Mouse (Mus musculus) myocyte (in vitro differentiated cells): ENCODE measurements around the gene Banp.
A peak's percentile ranks its signal among the peaks of the same experiment; 100 is the strongest.

ENCODE experiments used
- CEBPB ChIP-seq: IDR thresholded peaks from 2 replicates; pipeline ENCODE4 v1.6.1; 2011; ENCODE audit warnings: mild to moderate bottlenecking, moderate library complexity; ENCODE audit not compliant: poor library complexity, insufficient read depth, severe bottlenecking
- MAX ChIP-seq: IDR thresholded peaks from one replicate; pipeline ENCODE4 v1.6.1; 2011; ENCODE audit warnings: low read depth, mild to moderate bottlenecking, control low read depth
- MYOD1 ChIP-seq, 3 experiments: IDR thresholded peaks; one replicate each; pipeline ENCODE4 v1.6.1; 2011; ENCODE audit warnings: control low read depth in 2 of 3, low read depth in 2 of 3, mild to moderate bottlenecking in 2 of 3, moderate library complexity in 1 of 3; ENCODE audit not compliant: insufficient read length in 2 of 3, control insufficient read depth in 1 of 3
- POLR2A ChIP-seq: IDR thresholded peaks from one replicate; pipeline ENCODE4 v1.6.1; 2011; ENCODE audit warnings: low read depth, mild to moderate bottlenecking, control low read depth, moderate library complexity; ENCODE audit not compliant: insufficient read length
- POLR2AphosphoS2 ChIP-seq: IDR thresholded peaks from one replicate; pipeline ENCODE4 v1.6.1; 2011; ENCODE audit warnings: low read depth, control low read depth; ENCODE audit not compliant: insufficient read length
- REST ChIP-seq: IDR thresholded peaks from one replicate; pipeline ENCODE4 v1.6.1; 2011; ENCODE audit warnings: mild to moderate bottlenecking, control low read depth, moderate library complexity; ENCODE audit not compliant: insufficient read depth, insufficient read length
- TCF12 ChIP-seq: IDR thresholded peaks from one replicate; pipeline ENCODE4 v1.6.1; 2011; ENCODE audit warnings: mild to moderate bottlenecking, control low read depth; ENCODE audit not compliant: poor library complexity, insufficient read depth, severe bottlenecking
- TCF3 ChIP-seq: IDR thresholded peaks from one replicate; pipeline ENCODE4 v1.6.1; 2011; ENCODE audit warnings: low read depth, control low read depth; ENCODE audit not compliant: insufficient read length
- USF1 ChIP-seq: IDR thresholded peaks from one replicate; pipeline ENCODE4 v1.6.1; 2011; ENCODE audit warnings: low read depth, mild to moderate bottlenecking, control low read depth, moderate library complexity

DNA sequence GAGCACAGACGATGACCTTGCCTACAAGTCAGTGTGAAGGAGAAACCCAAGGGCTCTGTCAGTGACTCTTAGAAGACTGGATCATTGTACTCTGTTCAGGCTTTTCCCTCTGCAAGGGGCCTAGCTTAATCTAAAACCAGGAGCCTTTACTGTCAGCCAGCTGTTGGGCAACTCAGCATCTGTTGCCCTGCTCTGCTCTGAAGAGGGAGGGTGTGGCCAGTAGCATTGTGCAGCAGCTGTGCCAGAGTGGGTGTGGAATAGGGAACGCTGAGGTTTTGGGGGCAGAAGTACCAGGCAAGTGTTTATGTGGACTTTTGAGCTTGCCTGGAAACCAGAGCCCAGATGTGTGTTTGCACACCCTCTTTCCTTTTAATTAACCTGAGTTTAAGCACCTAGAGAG lies 72.2 kb downstream of the Banp start:
- TF ChIP-seq POLR2AphosphoS2 (no peak), TCF12 (peak; percentile 95), POLR2A (no peak), REST (no peak), CEBPB (peak; percentile 76), MAX (no peak), USF1 (no peak), TCF3 (peak; percentile 93), MYOD1 (IDR thresholded peaks at IDR 0.05; ENCODE audit: control insufficient read depth in 1 of 3, insufficient read length in 2 of 3, low read depth in 2 of 3) (peak; percentile 89 to 97 (median 96))
